Mouse (Mus musculus) midbrain, embryonic 14.5 days (tissue): ENCODE measurements around the gene Hps1. TPM values are rescaled to one million over a fixed set of nuclear protein-coding genes. Genes with fewer than 3 reads are reported as not detected.

Experiments used
- ATAC-seq: fragments of 200-750 bp; cut with Nextera tagmentation; 2 replicates; pipeline ENCODE4 v1.8.0; 2017; ENCODE audit warnings: moderate number of reproducible peaks, moderate library complexity; ENCODE audit not compliant: low FRiP score, low TSS enrichment
- DNase-seq: peaks from one replicate; pipeline ENCODE4 v3.0.0-alpha.2; 2015
- H3K27ac ChIP-seq: fragments of 300-500 bp; sonication (generic); replicated peaks from 2 replicates; pipeline ENCODE4 v1.5.1; 2014; ENCODE audit warnings: mild to moderate bottlenecking, low read depth, low read length, moderate library complexity
- H3K27me3 ChIP-seq: fragments of 300-500 bp; sonication (generic); 2 replicates; pipeline ENCODE4 v1.6.1; 2014; ENCODE audit warnings: low read length, control low read depth, mixed read lengths; ENCODE audit not compliant: control insufficient read depth, insufficient read depth
- H3K36me3 ChIP-seq: fragments of 300-500 bp; sonication (generic); 2 replicates; pipeline ENCODE4 v1.6.1; 2014; ENCODE audit warnings: low read length, control low read depth; ENCODE audit not compliant: control insufficient read depth, insufficient read depth
- H3K4me1 ChIP-seq: fragments of 300-500 bp; sonication (generic); 2 replicates; pipeline ENCODE4 v1.6.1; 2014; ENCODE audit warnings: mild to moderate bottlenecking, antibody characterized with exemption, low read length, control low read depth; ENCODE audit not compliant: control insufficient read depth, insufficient read depth
- H3K4me2 ChIP-seq: fragments of 300-500 bp; sonication (generic); 2 replicates; pipeline ENCODE4 v1.6.1; 2014; ENCODE audit warnings: mild to moderate bottlenecking, low read length, moderate library complexity
- H3K4me3 ChIP-seq: fragments of 300-500 bp; sonication (generic); replicated peaks from 2 replicates; pipeline ENCODE4 v1.5.1; 2014; ENCODE audit warnings: low read depth, low read length
- H3K9ac ChIP-seq: fragments of 300-500 bp; sonication (generic); replicated peaks from 2 replicates; pipeline ENCODE4 v1.6.1; 2014; ENCODE audit warnings: mild to moderate bottlenecking, low read length, moderate library complexity
- H3K9me3 ChIP-seq: fragments of 300-500 bp; sonication (generic); 2 replicates; pipeline ENCODE4 v1.6.1; 2016; ENCODE audit warnings: low read length, control low read depth, mixed read lengths; ENCODE audit not compliant: control insufficient read depth
- WGBS: fragments of 180-500 bp; shearing (Covaris S2); extraction: QIAGEN DNeasy Blood & Tissue Kit; methylation state at CpG from one replicate; pipeline ENCODE4 v1.1.7; 2014; 5-methylcytosine and 5-hydroxymethylcytosine counted together
- polyA plus RNA-seq: library from polyadenylated mRNA; unstranded; fragments of >200 nt; fragmentation: Nextera tagmentation; extraction: Ambion mirVana; gene quantifications from 2 replicates; pipeline ENCODE4 v1.2.1, GENCODE M21; 2014

Hps1 gene
- polyA plus RNA-seq, 1 experiment from 2014 or later: 9.4 TPM

DNA sequence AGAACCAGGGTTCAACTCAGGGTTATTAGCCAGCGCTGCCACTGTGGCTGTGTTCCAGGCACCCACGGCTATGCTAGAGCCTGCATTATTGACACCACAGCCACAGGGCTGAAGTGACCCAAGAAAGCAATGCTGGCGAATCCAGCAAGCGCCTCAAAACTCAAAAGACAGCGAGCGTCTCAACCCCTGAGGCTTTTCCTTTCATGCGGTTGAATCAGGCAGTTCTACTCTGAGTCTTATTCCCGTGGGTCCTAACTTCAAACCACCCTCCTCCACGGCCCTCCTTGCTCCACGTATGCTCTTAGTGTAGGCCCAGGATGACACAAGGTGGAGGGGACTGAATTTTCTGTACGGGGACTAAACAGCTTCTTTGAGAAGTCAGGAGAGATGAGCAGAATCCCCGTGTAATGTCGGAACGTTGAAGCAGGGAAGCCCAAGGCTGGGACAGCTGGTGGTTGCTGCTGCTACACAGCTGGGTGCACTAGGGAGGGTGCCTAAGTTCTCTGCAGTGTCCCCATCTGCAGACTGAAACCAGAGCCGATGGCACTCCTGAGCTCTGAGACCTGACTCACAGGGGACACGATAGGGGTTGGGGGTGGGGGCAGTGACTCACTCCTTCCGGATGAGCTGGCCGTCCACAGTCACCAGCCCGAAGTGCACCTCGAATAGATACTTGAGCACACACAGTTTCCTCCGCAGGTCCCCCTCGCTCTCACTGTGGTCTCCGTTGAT lies 9.5 kb downstream of the Hps1 start:
- no peak overlapping the region for H3K4me3 ChIP-seq
- no peak overlapping the region for H3K4me2 ChIP-seq
- no peaks in the 10 kb centered on the region for H3K27me3 ChIP-seq
- ATAC-seq (no peak), DNase-seq (no peak)
- no peak overlapping the region for H3K27ac ChIP-seq
- H3K9me3 ChIP-seq: no peaks in the 10 kb centered on the region
- no peaks in the 10 kb centered on the region for H3K4me1 ChIP-seq
- H3K9ac ChIP-seq: no peak overlapping the region
- WGBS: 77% methylated on average over 23 of the region's 23 CpGs
- H3K36me3 ChIP-seq: peaks cover 17% of the 10 kb centered on the region; the same call in 1 of the 2 replicates

DNA sequence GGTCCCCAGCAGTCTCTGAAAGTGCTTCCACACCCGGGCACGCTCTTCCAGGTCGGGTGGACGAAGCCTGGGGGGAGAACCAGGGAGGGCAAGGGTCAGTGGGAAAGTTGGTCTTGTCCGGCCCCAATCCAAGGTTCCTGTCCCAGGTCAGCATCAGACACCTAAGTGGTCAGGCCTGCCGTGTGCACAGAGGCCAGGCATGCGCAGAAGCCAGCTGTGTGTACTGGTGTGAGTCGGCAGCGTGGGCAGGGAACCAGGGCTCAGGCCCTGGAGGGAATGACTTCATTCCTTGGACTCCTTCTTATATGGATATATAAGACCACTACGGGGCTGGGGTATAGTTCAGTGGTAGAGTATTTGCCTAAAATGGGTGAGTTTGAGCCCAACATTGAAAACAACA lies 10.1 kb downstream of the Hps1 start:
- Histone ChIP-seq H3K4me3 (no peak overlapping the region), H3K9ac (no peak overlapping the region), H3K9me3 (no peaks in the 10 kb centered on the region), H3K27ac (no peak overlapping the region), H3K4me1 (no peaks in the 10 kb centered on the region), H3K27me3 (no peaks in the 10 kb centered on the region), H3K36me3 (peaks cover 17% of the 10 kb centered on the region; the same call in 1 of the 2 replicates), H3K4me2 (no peak overlapping the region)
- WGBS: 92% methylated on average over 10 of the region's 10 CpGs
- ATAC-seq (no peak), DNase-seq (no peak)

DNA sequence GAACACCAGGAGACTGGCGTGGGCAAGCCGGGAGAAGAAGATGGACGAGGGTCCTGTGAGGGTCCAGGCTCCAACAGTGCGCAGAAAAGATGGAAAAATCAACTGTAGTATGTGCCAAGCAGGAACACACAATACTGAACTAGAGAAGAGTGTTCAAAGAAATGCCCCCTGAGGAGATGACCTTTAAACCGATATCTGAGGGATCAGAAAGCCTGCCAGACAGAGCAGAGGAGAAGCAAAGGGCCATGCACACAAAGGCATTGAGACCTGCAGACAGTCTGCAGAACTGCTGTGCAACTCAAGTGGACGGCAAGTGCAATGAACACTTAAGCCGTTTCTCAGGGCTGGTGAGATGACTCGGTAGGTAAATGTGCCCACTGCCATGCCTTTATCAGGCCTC lies 12.4 kb downstream of the Hps1 start:
- WGBS: 70% methylated on average over 8 of the region's 8 CpGs
- H3K9ac ChIP-seq: no peak overlapping the region

DNA sequence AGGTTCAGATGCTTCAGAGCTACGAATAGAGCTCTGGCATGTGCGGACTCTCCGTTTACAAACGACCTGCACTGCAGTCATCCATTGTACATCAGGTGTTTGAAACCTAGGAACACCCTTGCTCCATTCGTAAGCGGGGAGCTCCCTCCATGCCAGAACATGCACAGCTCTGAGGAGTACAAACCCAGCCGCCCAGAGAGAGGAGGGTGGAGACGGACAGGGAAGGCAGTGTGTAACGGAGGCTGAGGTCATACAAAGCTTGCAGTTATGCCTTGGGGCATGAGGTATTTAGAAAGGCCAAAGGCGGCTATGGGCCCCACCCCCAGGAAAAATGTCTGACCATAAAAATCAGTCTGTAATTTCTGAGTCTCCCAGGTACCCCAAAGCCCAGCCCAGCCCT lies 15.4 kb downstream of the Hps1 start:
- Histone ChIP-seq H3K4me3 (no peak overlapping the region), H3K27me3 (no peaks in the 10 kb centered on the region), H3K4me2 (no peak overlapping the region), H3K9me3 (no peaks in the 10 kb centered on the region), H3K4me1 (no peaks in the 10 kb centered on the region), H3K27ac (no peak overlapping the region), H3K36me3 (peaks cover 9% of the 10 kb centered on the region; the same call in 1 of the 2 replicates), H3K9ac (no peak overlapping the region)
- no peak for ATAC-seq
- WGBS: 85% methylated on average over 10 of the region's 10 CpGs
- DNase-seq: no peak

More for the DNA sequence above, 12.4 kb downstream of the Hps1 start:
- Histone ChIP-seq H3K9me3 (no peaks in the 10 kb centered on the region), H3K4me2 (no peak overlapping the region), H3K4me1 (no peaks in the 10 kb centered on the region), H3K4me3 (no peak overlapping the region), H3K27ac (no peak overlapping the region), H3K36me3 (peaks cover 17% of the 10 kb centered on the region; the same call in 1 of the 2 replicates), H3K27me3 (no peaks in the 10 kb centered on the region)
- ATAC-seq: no peak
- DNase-seq: no peak

- Histone ChIP-seq H3K9me3 (no peaks in the 10 kb centered on the region), H3K9ac (no peak overlapping the region), H3K4me2 (no peak overlapping the region), H3K4me1 (peaks cover 7% of the 10 kb centered on the region; the same call in 1 of the 2 replicates), H3K27me3 (no peaks in the 10 kb centered on the region), H3K36me3 (no peaks in the 10 kb centered on the region), H3K4me3 (no peak overlapping the region), H3K27ac (no peak overlapping the region)
- WGBS: 92% methylated on average over 6 of the region's 6 CpGs
- ATAC-seq (no peak), DNase-seq (no peak)
Measured at GRCm38 (mm10) chr19:42756671-42757070, 23.1 kb downstream of the Hps1 start.

DNA sequence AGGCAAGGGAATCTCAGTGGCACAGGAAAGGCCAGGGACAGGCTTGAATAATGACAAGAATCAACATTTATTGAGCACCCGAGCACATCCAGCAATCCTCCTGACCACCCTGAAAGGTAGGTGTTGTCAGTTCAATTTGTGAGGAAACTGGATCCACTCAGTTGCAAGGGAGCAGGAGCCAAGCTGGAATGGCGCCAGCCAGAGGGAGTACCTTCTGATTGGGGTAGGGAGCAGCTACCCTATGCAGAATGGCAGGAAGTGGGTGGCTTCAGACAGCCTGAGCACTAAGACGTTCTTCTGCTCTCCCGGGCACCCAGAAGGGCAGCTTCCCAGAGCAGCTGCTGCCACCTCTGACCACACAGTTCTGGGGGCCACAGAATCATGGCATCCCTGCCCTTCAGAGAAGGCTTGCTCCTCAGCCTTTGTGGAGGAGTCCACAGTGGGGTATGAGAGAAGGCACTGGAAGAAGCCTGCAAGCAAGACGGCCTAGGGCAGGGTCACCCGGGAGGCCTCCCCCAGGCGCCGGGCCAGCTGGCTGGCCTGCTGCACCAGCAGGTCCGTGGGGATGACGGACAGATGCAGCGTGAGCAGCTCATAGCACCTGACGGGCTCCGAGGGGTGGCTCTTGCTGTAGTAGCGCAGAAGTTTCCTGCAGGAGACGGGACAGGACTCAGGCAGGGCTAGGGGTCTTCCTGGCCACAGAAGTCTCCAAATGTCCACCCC lies 24.5 kb downstream of the Hps1 start:
- Histone ChIP-seq H3K27me3 (no peaks in the 10 kb centered on the region), H3K36me3 (no peaks in the 10 kb centered on the region), H3K4me3 (no peak overlapping the region), H3K9ac (no peak overlapping the region), H3K27ac (no peak overlapping the region), H3K9me3 (no peaks in the 10 kb centered on the region), H3K4me1 (peaks cover 9% of the 10 kb centered on the region; the same call in 1 of the 2 replicates), H3K4me2 (no peak overlapping the region)
- DNase-seq (peak; percentile 17), ATAC-seq (no peak)
- WGBS: 80% methylated on average over 15 of the region's 15 CpGs

DNA sequence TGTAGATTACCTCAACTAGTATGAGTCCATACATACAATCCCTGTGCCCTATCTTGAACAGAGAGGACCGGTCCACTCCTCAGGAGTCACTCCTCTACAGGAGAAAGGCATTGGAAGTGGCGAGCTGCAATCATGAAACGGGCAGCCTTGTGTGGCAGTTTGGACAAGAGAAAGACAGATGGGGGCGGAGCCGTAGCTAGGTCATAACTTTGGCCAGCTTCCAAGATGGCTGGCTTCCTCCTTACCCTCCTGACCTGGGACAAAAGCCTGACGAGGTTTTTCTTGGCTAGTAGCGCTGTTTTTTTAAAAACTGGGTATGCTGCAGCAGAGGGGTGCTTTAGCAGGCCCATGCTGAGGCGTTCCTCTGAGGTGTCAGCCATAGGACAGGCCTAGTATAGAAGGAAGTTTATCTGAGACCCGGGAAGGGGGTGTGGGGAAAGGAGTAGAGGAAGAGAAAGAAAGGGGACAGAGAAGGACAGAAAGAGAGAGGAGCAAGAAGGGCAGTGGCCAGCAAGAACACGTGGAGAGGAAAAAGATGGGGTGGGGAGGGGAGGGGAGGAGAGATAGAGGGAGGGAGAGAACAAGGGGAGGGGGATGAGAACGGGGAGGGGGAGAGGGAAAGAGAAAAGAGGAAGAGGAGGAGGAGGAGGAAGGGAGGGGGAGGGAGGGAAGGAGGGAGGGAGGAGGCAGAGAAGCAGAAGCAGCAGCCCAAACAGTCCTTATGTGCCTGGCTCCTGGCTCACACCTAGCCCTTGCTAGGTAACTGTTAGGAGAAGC lies 26.4 kb downstream of the Hps1 start:
- Histone ChIP-seq H3K4me1 (peaks cover 9% of the 10 kb centered on the region; the same call in 1 of the 2 replicates), H3K9ac (no peak overlapping the region), H3K4me2 (peak overlapping the region; percentile 50), H3K9me3 (no peaks in the 10 kb centered on the region), H3K27me3 (no peaks in the 10 kb centered on the region), H3K4me3 (no peak overlapping the region), H3K36me3 (no peaks in the 10 kb centered on the region), H3K27ac (peak overlapping the region; percentile 58; the same call in 1 of the 2 replicates)
- 30% methylated on average over 11 of the region's 11 CpGs for WGBS
- ATAC-seq (peak; percentile 25; the same call in 1 of the 2 replicates), DNase-seq (peak; percentile 72)

DNA sequence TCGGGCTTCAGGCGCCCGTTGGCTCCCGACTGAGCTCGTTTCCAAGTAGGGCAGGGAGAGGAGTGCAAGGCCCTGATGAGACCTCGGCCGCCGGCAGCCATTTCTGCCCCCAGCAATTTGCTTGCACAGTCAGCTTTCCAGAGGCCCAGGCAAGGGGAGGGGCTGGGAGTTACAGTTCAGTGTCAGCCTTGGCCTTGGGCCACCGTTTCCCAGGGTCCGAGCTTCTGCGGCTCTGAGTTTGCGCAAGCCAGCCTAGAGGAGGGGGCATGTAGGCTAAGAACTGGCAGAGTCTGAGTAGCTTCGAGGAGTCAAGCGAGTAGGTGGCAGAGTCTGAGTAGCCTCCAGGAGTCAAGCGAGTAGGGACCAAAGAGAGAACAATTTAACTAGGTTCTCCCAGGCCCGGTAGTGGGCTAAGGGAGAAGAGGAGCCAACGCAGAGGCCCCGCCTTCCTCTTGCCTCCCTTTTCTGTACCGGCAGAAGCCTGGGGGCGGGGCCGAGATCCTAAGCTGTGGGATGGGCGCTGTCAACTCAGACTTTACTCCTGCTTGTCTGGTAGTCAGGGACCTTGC lies 27.3 kb downstream of the Hps1 start, which contains the start of gene Pyroxd2:
Gene Pyroxd2, minus strand, starts transcription at position 413 of the 569 bp plus-strand sequence.
- peak; percentile 80 for ATAC-seq
- no peaks in the 10 kb centered on the region for H3K27me3 ChIP-seq
- H3K4me3 ChIP-seq: peak within 1 kb of the TSS; percentile 18
- peak within 1 kb of the TSS; percentile 47 for H3K9ac ChIP-seq
- peak within 1 kb of the TSS; percentile 50 for H3K4me2 ChIP-seq
- peak; percentile 87 for DNase-seq
- H3K9me3 ChIP-seq: no peaks in the 10 kb centered on the region
- peaks cover 9% of the 10 kb centered on the region; the same call in 1 of the 2 replicates for H3K4me1 ChIP-seq
- H3K27ac ChIP-seq: peak within 1 kb of the TSS; percentile 58
- H3K36me3 ChIP-seq: no peaks in the 10 kb centered on the region
- 6% methylated on average over 22 of the region's 22 CpGs for WGBS
